Mouse (Mus musculus) neural tube, embryonic 12.5 days (tissue): ENCODE measurements at regions not wholly inside any gene's neighbourhood (a gene's known extent, or its start where the extent isn't known, plus 50 kb on each side); places are given as distances from the start of the nearest gene placed in this dataset.
"Not testable (repeated sequence)": the region's sequence is repeated elsewhere in the genome, so short reads cannot be mapped to it uniquely, and the experiment has no call there.

Experiments used
- ATAC-seq: fragments of 200-750 bp; cut with Nextera tagmentation; 2 replicates; pipeline ENCODE4 v1.8.0; 2017; ENCODE audit warnings: low read depth, mild to moderate bottlenecking, moderate TSS enrichment, moderate library complexity; ENCODE audit not compliant: low FRiP score
- H3K27ac ChIP-seq: fragments of 300-500 bp; sonication (generic); 2 replicates; pipeline ENCODE4 v1.5.1; 2016
- H3K27me3 ChIP-seq: fragments of 300-500 bp; sonication (generic); replicated peaks from 2 replicates; pipeline ENCODE4 v1.6.1; 2016; ENCODE audit warnings: mild to moderate bottlenecking
- H3K36me3 ChIP-seq: fragments of 300-500 bp; sonication (generic); 2 replicates; pipeline ENCODE4 v1.6.1; 2016; ENCODE audit warnings: mild to moderate bottlenecking
- H3K4me1 ChIP-seq: fragments of 300-500 bp; sonication (generic); 2 replicates; pipeline ENCODE4 v1.6.1; 2016
- H3K4me2 ChIP-seq: fragments of 300-500 bp; sonication (generic); replicated peaks from 2 replicates; pipeline ENCODE4 v1.6.1; 2016; ENCODE audit warnings: mild to moderate bottlenecking
- H3K4me3 ChIP-seq: fragments of 300-500 bp; sonication (generic); 2 replicates; pipeline ENCODE4 v1.5.1; 2016
- H3K9ac ChIP-seq: fragments of 300-500 bp; sonication (generic); 2 replicates; pipeline ENCODE4 v1.6.1; 2016; ENCODE audit warnings: mild to moderate bottlenecking
- H3K9me3 ChIP-seq: fragments of 300-500 bp; sonication (generic); 2 replicates; pipeline ENCODE4 v1.6.1; 2016; ENCODE audit warnings: mild to moderate bottlenecking
- WGBS: fragments of 180-500 bp; shearing (Covaris S2); methylation state at CpG from one replicate; pipeline ENCODE4 v1.1.7; 2016; 5-methylcytosine and 5-hydroxymethylcytosine counted together

DNA sequence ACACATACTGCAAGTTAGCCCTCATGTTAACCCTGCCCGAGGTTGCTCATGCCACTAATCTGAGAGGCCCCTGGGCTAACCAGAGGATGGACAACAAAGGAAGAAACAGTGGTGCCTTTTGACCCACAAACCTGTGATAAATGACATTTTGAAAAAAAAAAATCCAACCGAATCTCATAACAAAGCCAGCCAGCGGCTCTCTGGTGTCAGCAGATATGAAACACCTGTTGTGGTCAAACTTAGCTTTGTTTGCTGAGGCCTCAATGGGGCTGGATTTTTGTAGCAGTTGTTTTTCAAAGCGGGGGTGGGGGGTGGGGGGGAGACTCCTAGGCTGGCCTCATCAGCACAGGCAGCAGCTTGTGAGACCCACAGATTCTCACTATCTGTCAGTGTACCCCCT is 133.0 kb downstream of the Katnal1 start:
- H3K27me3 ChIP-seq: no peaks in the 10 kb centered on the region
- H3K27ac ChIP-seq: no peak overlapping the region
- no peak for ATAC-seq
- no peak overlapping the region for H3K4me3 ChIP-seq
- H3K4me2 ChIP-seq: no peak overlapping the region
- no peaks in the 10 kb centered on the region for H3K36me3 ChIP-seq
- no peaks in the 10 kb centered on the region for H3K9me3 ChIP-seq
- 0 out of 2 replicates have a peak, but pooled peaks cover 7% of the 10 kb centered on the region for H3K4me1 ChIP-seq
- WGBS: 61% methylated on average over 4 of the region's 4 CpGs
- no peak overlapping the region for H3K9ac ChIP-seq

DNA sequence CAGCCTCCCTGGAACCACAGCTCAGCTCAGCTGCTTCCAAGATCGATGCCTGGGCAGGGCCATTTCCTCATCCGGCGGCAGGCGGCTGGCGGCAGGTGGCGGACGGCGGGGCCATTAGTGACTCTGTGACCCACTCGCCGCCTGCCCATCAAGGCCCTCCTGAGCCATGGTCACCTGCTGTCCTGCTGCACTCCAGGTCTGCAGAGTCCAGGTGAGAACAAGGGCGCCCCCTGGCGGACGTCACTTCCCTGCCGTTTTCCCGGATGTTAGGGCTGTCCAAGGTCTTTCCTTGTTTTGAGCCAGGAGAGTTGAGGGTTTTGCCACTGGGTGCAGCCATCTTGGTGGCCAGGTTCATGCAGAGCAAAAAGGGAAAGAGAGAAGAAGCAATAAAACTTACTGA is 134.7 kb downstream of the Katnal1 start:
- 35% methylated on average over 15 of the region's 15 CpGs for whole genome bisulfite sequencing
- Histone ChIP-seq H3K4me2 (no peak overlapping the region), H3K9ac (no peak overlapping the region), H3K27me3 (no peaks in the 10 kb centered on the region), H3K9me3 (no peaks in the 10 kb centered on the region), H3K36me3 (no peaks in the 10 kb centered on the region), H3K27ac (no peak overlapping the region), H3K4me1 (0 out of 2 replicates have a peak, but pooled peaks cover 7% of the 10 kb centered on the region), H3K4me3 (no peak overlapping the region)
- ATAC-seq: peak; percentile 49; the same call in 1 of the 2 replicates

DNA sequence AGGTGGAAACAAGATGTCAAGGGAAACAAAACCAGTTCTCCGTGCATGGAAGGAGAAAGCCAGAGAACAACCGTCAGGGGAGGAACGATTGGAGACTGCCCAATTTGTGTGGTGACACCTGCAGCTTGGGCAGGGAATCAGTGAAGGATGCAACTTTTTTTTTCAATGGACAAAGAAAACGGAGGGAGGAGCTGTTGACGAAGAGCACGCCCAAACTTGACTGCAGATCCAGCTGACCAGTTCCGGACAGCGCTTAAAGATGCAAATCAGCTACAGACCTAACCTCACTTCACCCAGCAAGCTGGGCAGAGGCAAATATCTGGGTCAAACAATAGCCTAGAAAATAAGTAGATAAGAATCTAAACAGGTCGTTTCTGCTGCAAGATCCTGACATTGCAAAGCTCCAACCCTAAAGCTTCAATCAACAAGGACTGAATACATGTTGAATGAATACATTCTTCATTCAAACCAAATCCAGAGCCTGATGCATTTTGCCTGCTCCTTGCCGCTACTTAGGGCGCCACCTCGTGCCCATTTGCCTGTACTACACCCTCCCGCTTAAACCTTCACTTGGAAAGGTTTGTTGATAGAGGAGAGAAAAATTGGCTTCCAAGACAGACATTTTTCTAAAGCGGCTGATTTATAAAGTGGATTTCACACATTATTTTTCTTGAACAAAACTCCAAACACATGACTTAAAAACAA is 136.2 kb downstream of the Katnal1 start:
- Histone ChIP-seq H3K27me3 (no peaks in the 10 kb centered on the region), H3K4me1 (0 out of 2 replicates have a peak, but pooled peaks cover 3% of the 10 kb centered on the region), H3K4me2 (no peak overlapping the region; the same call in 1 of the 2 replicates), H3K9me3 (no peaks in the 10 kb centered on the region), H3K4me3 (no peak overlapping the region), H3K9ac (no peak overlapping the region), H3K36me3 (no peaks in the 10 kb centered on the region), H3K27ac (no peak overlapping the region)
- WGBS: 11% methylated on average over 14 of the region's 14 CpGs
- no peak for ATAC-seq

DNA sequence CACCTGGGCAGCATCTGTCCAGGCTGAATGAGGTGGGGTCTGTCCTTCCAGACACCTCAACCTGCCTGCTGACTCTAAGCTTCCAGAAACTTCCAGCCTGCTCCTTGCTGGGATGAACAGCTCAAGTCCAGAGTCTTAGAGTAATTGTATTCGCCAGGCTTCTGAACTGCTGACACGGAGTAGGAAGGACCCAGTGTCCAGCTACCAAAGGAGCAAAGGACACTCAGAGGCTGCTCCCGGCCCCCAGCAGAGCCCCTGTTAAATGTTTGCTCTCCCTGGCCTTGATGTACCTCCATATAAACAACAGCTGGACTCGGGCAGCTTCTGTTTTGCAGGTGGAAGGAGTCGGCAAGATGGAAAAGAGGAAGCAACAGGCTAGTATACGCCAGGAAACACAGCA is 137.5 kb downstream of the Katnal1 start:
- Histone ChIP-seq H3K4me3 (no peak overlapping the region), H3K9me3 (no peaks in the 10 kb centered on the region)
- ATAC-seq: no peak

DNA sequence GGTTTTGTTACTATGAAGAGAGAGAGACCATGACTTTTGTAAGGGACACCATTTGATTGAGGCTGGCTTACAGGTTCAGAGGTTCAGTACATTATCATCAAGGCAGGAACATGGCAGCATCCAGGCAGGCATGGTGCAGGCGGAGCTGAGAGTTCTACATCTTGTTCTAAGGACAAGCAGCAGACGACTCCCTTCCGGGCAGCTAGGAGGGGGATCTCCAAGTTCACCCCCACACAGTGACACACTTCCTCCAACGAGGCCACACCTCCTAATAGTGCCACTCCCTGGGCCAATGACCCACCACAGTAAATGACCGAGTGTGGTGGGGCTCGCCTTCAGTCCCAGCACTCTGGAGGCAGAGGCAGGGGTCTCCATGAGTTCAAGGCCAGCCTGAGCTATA is 138.8 kb downstream of the Katnal1 start:
- ATAC-seq: not testable (repeated sequence)
- 82% methylated on average over 6 of the region's 6 CpGs for whole genome bisulfite sequencing

More for the DNA sequence above, 137.5 kb downstream of the Katnal1 start:
- H3K4me1 ChIP-seq: 0 out of 2 replicates have a peak, but pooled peaks cover 3% of the 10 kb centered on the region
- no peaks in the 10 kb centered on the region for H3K36me3 ChIP-seq
- H3K27ac ChIP-seq: no peak overlapping the region
- WGBS: 87% methylated on average over 6 of the region's 6 CpGs
- no peaks in the 10 kb centered on the region for H3K27me3 ChIP-seq
- H3K4me2 ChIP-seq: no peak overlapping the region
- H3K9ac ChIP-seq: no peak overlapping the region

DNA sequence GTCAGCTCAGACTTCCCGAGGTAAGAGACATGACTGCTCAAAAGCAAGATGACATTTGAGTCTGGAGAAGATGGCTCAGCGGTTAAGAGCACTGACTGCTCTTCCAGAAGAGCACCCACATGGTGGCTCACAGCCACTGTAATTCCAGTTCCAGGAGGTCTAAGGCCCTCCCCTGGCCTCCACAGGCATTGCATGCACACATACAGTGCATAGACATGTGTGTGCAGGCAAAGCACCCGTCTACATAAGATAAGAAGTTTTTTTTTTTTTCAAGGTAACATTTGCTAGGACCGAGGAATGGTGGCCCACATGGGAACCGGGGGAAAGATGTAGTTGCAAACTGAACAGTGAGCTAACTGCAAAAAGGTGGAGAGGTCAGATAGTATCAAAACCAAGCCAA is 139.3 kb downstream of the Katnal1 start:
- no peaks in the 10 kb centered on the region for H3K27me3 ChIP-seq
- no peaks in the 10 kb centered on the region for H3K9me3 ChIP-seq
- no peak overlapping the region for H3K4me3 ChIP-seq
- H3K4me1 ChIP-seq: 0 out of 2 replicates have a peak, but pooled peaks cover 3% of the 10 kb centered on the region
- ATAC-seq: no peak
- H3K4me2 ChIP-seq: no peak overlapping the region
- H3K9ac ChIP-seq: no peak overlapping the region
- H3K27ac ChIP-seq: no peak overlapping the region
- 83% methylated on average over 5 of the region's 5 CpGs for WGBS
- H3K36me3 ChIP-seq: no peaks in the 10 kb centered on the region

More for the DNA sequence above, 138.8 kb downstream of the Katnal1 start:
- H3K36me3 ChIP-seq, H3K9me3 ChIP-seq, H3K27ac ChIP-seq, H3K4me1 ChIP-seq, H3K4me2 ChIP-seq, H3K27me3 ChIP-seq, H3K4me3 ChIP-seq, H3K9ac ChIP-seq: not testable (repeated sequence)

DNA sequence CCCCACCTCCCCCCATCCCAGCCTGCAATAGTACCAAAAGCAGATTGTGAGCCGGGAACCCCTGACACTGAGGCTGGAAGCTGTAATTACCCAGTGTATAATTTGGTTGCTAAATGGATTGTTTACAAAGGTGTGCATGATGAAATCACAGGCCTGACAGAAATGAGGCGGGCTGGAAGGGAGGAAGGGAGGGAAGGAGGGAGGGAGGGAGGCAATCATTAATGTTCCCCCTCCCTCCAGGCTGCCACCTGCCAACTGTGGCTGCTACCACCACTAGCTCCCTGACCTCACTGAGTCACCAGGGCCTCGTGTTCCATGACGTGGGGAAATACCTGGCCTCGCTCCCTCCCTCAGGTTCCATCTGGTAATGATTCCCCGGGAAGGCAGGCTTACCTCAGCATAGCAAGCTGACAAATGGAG is 140.0 kb downstream of the Katnal1 start:
- no peaks in the 10 kb centered on the region for H3K27me3 ChIP-seq
- ATAC-seq: no peak
- no peak overlapping the region for H3K9ac ChIP-seq
- WGBS: 55% methylated on average over 6 of the region's 6 CpGs
- H3K36me3 ChIP-seq: no peaks in the 10 kb centered on the region
- no peak overlapping the region for H3K27ac ChIP-seq
- no peaks in the 10 kb centered on the region for H3K9me3 ChIP-seq
- 0 out of 2 replicates have a peak, but pooled peaks cover 3% of the 10 kb centered on the region for H3K4me1 ChIP-seq
- H3K4me3 ChIP-seq: no peak overlapping the region
- no peak overlapping the region for H3K4me2 ChIP-seq

DNA sequence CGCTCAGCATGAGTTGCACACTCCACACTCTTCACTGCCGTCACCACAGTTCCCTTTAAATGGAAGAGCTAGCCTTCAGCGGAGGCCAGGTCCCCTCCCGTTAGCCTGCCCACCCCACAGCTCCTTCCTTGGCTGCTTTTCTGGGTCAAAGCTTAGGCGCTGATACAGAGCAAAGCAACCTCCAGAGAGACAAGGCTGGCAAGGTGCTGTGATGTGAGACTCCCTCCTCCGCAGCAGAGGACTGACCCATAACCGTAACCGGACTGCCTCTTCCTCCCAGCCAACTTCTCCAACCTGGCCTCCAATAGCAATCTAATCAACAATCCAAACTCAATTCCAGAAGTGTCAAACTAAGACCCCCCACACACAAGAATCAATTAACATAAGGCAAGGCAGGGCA is 140.4 kb downstream of the Katnal1 start:
- Histone ChIP-seq H3K9me3 (no peaks in the 10 kb centered on the region), H3K4me3 (no peak overlapping the region), H3K4me2 (no peak overlapping the region), H3K9ac (no peak overlapping the region), H3K4me1 (0 out of 2 replicates have a peak, but pooled peaks cover 3% of the 10 kb centered on the region), H3K27ac (no peak overlapping the region), H3K36me3 (no peaks in the 10 kb centered on the region), H3K27me3 (no peaks in the 10 kb centered on the region)
- ATAC-seq: no peak
- 92% methylated on average over 8 of the region's 8 CpGs for WGBS

DNA sequence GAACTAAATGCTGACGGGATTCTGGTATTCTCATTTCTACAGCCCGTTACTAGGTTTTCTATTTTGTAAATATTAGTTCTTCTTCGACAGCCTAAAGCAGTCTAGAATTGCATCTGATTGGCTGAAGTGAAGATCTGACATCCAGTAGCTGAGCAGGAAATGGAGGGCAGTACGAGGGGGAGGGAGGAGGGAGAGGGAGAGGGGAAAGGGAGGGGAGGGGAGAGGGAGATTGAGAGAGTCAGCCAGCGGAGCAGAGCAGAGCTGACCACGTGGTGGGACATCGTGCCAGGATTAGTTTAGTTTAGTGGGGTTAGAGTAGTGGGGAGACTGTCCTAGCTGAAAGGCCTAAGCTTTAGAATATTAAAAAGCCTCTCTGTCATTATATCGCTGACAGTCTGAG is 141.8 kb downstream of the Katnal1 start:
- Histone ChIP-seq H3K4me1 (no peaks in the 10 kb centered on the region), H3K27me3 (no peaks in the 10 kb centered on the region), H3K4me2 (no peak overlapping the region), H3K9ac (no peak overlapping the region), H3K27ac (no peak overlapping the region), H3K9me3 (no peaks in the 10 kb centered on the region), H3K36me3 (no peaks in the 10 kb centered on the region), H3K4me3 (no peak overlapping the region)
- peak; percentile 52; the same call in 1 of the 2 replicates for ATAC-seq
- 45% methylated on average over 8 of the region's 8 CpGs for WGBS

DNA sequence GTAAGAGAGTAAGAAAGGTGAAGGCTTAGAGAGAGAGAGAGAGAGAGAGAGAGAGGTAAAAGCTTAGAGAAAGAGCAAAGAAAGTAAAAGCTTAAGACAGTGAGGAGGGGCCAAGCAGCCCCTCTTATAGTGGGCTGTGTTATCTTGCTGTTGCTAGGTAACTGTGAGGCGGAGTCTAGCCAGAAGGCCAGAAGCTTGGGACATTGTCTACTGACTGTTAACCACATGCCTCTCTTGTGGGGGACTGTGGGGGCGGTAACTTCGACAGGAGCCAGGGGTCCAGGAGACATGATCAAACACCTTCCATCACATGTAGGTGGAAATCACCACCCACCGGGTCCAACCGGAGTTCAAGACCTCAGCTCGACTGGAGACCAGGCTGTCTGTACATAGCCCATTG is 148.0 kb downstream of the Katnal1 start:
- H3K4me3 ChIP-seq, H3K4me1 ChIP-seq, ATAC-seq, H3K9ac ChIP-seq, H3K36me3 ChIP-seq, H3K9me3 ChIP-seq, H3K4me2 ChIP-seq, H3K27me3 ChIP-seq, H3K27ac ChIP-seq: not testable (repeated sequence)
- WGBS: 52% methylated on average over 6 of the region's 6 CpGs

DNA sequence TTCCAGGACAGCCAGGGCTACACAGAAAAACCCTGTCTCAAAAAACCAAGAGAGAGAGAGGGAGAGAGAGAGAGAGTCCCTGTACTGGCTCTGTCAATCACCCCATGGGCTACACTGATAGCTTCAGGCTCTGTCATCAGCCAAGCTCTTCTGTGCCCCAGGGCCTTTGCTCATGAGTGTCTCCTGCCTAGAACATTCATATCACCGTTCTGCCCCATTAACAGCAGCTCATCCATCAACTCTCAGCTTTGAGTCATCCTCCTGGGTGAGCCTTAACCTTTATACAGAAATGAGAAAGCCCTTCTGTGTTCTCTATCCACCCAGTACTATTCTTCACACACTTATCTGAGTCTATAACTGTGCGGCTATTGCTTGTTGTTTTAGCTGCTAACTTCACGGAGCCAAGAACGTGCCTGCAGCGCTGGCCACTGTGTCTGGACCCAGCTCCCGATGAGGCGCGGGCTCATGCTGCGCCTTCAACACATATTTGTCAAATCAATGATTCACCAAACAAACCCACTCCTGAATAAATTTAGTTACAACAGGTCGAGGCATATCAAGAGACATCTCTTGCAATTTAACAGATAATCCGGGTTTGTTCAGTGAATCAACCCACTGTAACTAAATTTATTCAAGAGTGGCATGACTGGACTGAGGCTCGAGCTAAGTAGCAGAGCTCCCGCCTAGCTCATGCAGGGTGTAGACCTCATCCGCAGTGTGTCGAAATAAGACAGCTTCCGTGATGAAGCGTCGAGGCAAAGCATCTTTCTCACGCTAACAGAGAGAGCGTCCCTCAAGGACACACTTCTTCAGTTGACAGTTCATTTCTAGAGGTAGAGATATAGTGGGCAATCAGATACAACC is 152.1 kb downstream of the Katnal1 start:
- H3K27me3 ChIP-seq: no peaks in the 10 kb centered on the region
- H3K4me2 ChIP-seq: no peak overlapping the region
- H3K9ac ChIP-seq: no peak overlapping the region
- H3K9me3 ChIP-seq: no peaks in the 10 kb centered on the region
- no peaks in the 10 kb centered on the region for H3K36me3 ChIP-seq
- no peaks in the 10 kb centered on the region for H3K4me1 ChIP-seq
- WGBS: 87% methylated on average over 20 of the region's 20 CpGs
- H3K4me3 ChIP-seq: no peak overlapping the region
- no peak for ATAC-seq
- H3K27ac ChIP-seq: no peak overlapping the region

DNA sequence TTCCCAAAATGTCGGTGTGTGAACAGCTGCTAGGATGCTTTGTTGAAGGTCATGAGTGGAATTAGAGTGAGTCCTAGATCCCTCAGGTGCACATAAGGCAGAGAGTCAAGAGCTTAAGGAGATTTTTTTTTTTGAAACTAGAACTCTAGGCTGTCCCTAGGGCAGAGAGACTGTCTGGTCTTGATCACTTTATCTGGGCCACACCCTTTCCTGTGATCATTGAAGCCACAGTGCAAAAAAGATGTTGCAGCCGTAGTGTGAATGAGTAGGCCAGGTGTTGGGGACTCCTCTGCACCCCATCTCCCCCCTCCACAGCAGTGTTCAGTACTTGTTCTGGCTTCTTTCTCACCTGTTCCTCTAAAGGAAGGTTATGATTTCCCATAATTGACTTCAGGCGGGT is 153.9 kb downstream of the Katnal1 start:
- Histone ChIP-seq H3K4me3 (no peak overlapping the region), H3K4me2 (no peak overlapping the region), H3K36me3 (no peaks in the 10 kb centered on the region), H3K4me1 (no peaks in the 10 kb centered on the region), H3K27me3 (no peaks in the 10 kb centered on the region), H3K27ac (no peak overlapping the region), H3K9ac (no peak overlapping the region), H3K9me3 (no peaks in the 10 kb centered on the region)
- WGBS: 91% methylated on average over 3 of the region's 3 CpGs
- no peak for ATAC-seq
